Mouse (Mus musculus) testis, adult 2 months (tissue): ENCODE data around the gene 6030468B19Rik. TPM values are rescaled to one million over a fixed set of nuclear protein-coding genes. Genes with fewer than 3 reads are reported as not detected.

ENCODE experiments used
- H3K27ac ChIP-seq: fragments of 200-500 bp; 2 replicates; pipeline ENCODE4 v1.5.1; 2012; ENCODE audit warnings: low read depth, low read length; ENCODE audit not compliant: control insufficient read depth, insufficient read depth
- H3K27me3 ChIP-seq: fragments of 200-500 bp; 2 replicates; pipeline ENCODE4 v1.6.1; 2012; ENCODE audit warnings: mild to moderate bottlenecking, low read length, moderate library complexity; ENCODE audit not compliant: control insufficient read depth, insufficient read depth
- H3K36me3 ChIP-seq: fragments of 200-500 bp; 2 replicates; pipeline ENCODE4 v1.6.1; 2012; ENCODE audit warnings: mild to moderate bottlenecking, low read length; ENCODE audit not compliant: control insufficient read depth, insufficient read depth
- H3K4me1 ChIP-seq: fragments of 200-500 bp; 2 replicates; pipeline ENCODE4 v1.6.1; 2012; ENCODE audit warnings: low read length; ENCODE audit not compliant: control insufficient read depth, insufficient read depth
- H3K4me3 ChIP-seq: fragments of 200-500 bp; 2 replicates; pipeline ENCODE4 v1.5.1; 2012; ENCODE audit warnings: low read depth, mild to moderate bottlenecking, low read length, moderate library complexity, mixed read lengths; ENCODE audit not compliant: control insufficient read depth
- CTCF ChIP-seq: fragments of 200-500 bp; IDR thresholded peaks from 2 replicates; pipeline ENCODE4 v1.5.1; 2012; ENCODE audit warnings: low read depth, mild to moderate bottlenecking, inconsistent platforms, low read length, moderate library complexity; ENCODE audit not compliant: control insufficient read depth, insufficient read depth, insufficient replicate concordance
- POLR2A ChIP-seq: fragments of 200-500 bp; IDR thresholded peaks from 2 replicates; pipeline ENCODE4 v1.6.1; 2012; ENCODE audit warnings: low read depth, mild to moderate bottlenecking, inconsistent platforms, low read length, moderate library complexity; ENCODE audit not compliant: control insufficient read depth
- polyA plus RNA-seq: library from polyadenylated mRNA; depleted of rRNA; stranded (reverse); fragments of >200 nt; gene quantifications from 2 replicates; pipeline ENCODE4 v1.2.3, GENCODE M21; 2012

6030468B19Rik gene
- polyA plus RNA-seq, 1 experiment, result not detected

DNA sequence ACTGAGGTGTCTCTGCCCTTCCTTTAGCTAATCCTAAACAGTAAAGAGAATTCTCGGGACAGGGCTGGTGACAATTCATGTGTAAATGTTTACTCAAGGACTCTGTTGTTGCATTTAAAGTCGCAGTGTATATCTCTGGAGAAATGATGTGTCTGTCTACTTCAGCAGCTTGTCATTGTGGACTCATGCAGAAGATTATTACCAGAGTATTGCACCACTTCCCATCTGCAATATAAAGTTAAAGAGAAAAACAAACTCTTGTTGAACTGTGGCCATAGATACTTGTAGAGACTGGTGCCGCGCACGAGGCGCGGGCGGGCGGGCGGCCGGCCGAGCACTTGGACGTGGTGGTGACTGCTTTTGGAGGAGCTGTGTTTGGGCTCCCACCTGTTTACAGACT is 35.7 kb upstream of the 6030468B19Rik start:
- peaks cover 9% of the 10 kb centered on the region; the same call in 1 of the 2 replicates for H3K36me3 ChIP-seq
- no peaks in the 10 kb centered on the region for H3K4me1 ChIP-seq
- no peaks in the 10 kb centered on the region for H3K27me3 ChIP-seq
- no peak for TF ChIP-seq POLR2A
- H3K27ac ChIP-seq, result no peak overlapping the region
- no peak overlapping the region for H3K4me3 ChIP-seq

DNA sequence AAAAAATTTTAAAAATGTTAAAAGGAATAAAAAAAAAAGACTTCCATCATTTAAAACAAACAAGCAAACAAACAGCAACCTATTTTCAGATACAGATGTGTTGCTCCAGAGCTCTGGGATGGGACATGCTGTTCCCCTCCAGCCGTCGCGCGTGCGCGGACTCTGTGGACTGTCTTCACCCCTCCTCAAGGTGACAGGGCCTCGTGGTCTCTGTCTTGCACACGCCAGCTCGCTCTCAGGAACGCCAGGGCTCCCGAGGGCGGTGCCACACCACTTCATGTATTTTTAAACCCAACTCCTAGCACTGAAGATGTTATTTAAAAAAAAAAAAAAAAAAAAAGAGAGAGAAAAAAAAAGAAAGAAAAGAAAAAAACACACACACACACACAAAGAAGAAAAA is 35.2 kb upstream of the 6030468B19Rik start:
- H3K36me3 ChIP-seq, result peaks cover 9% of the 10 kb centered on the region; the same call in 1 of the 2 replicates

DNA sequence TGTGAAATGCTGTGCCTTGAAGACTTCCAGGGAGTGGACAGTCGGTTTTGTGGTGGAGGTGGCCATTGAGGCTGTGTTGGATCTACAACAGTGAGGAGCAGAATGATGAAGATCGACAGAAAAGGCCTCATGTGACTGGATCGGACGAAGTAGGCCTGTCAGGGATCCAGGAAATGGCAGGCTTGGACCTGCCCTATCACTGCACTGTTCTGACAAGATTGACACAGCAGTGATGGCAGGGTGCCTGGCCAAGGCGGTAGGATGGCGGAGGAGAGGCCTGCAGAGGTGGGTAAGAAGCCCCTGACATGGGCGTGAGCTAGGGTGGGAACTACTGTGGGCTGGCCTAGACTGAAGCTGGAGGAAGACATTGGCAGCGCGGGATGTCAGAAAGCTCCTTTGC is 33.1 kb upstream of the 6030468B19Rik start:
- no peak overlapping the region for H3K4me3 ChIP-seq
- no peaks in the 10 kb centered on the region for H3K4me1 ChIP-seq
- 0 out of 2 replicates have a peak, but pooled peaks cover 6% of the 10 kb centered on the region for H3K36me3 ChIP-seq
- H3K27ac ChIP-seq, result no peak overlapping the region
- no peaks in the 10 kb centered on the region for H3K27me3 ChIP-seq
- TF ChIP-seq CTCF (no peak), POLR2A (no peak)

More for the DNA sequence above, 35.2 kb upstream of the 6030468B19Rik start:
- H3K4me3 ChIP-seq, result no peak overlapping the region
- TF ChIP-seq POLR2A (no peak), CTCF (no peak)
- H3K27me3 ChIP-seq, result no peaks in the 10 kb centered on the region
- no peaks in the 10 kb centered on the region for H3K4me1 ChIP-seq
- H3K27ac ChIP-seq, result no peak overlapping the region

DNA sequence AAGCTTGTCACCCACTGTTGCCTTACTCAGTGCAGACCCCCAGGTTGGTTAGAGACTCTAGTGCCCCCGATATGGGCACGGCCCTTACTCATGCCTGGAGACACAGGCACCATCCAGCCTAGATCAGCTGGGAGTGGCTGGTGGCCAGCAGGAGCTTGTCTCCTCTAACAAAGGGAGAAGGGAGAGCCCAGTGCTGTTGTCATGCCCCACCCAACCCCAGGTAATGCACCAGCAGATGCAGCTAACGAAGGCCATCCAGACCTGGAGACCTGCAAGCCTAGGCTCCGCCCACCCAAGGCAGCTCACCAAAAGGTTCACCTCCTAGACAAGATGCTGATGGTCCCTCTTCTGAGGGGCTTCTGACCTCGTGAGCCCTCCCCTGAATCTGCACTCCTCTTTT is 32.1 kb upstream of the 6030468B19Rik start:
- TF ChIP-seq CTCF (no peak), POLR2A (no peak)
- Histone ChIP-seq H3K27ac (no peak overlapping the region), H3K4me1 (no peaks in the 10 kb centered on the region), H3K36me3 (0 out of 2 replicates have a peak, but pooled peaks cover 6% of the 10 kb centered on the region), H3K27me3 (no peaks in the 10 kb centered on the region), H3K4me3 (no peak overlapping the region)

DNA sequence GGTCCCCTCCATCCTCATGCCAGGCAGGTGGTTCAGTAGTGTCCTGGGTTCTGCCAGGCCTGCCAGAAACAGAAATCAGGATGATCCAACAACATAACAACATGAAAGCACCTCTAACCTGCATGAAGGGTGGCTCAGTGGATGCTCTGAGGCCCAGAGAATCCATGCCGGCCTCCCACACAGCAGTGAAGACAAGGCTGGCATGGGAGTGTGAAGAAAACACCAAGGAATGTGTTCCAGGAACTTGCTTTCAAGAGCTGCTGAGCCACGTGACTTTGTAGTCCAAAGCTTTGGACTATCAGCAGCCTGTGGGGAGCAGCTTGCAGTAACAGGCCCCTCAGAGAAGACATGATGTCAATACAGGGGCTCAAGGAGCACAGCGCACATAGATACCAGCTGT is 31.2 kb upstream of the 6030468B19Rik start:
- no peak overlapping the region for H3K4me3 ChIP-seq
- H3K4me1 ChIP-seq, result no peaks in the 10 kb centered on the region
- H3K27me3 ChIP-seq, result no peaks in the 10 kb centered on the region
- TF ChIP-seq POLR2A (no peak), CTCF (no peak)
- H3K36me3 ChIP-seq, result 0 out of 2 replicates have a peak, but pooled peaks cover 2% of the 10 kb centered on the region
- no peak overlapping the region for H3K27ac ChIP-seq

DNA sequence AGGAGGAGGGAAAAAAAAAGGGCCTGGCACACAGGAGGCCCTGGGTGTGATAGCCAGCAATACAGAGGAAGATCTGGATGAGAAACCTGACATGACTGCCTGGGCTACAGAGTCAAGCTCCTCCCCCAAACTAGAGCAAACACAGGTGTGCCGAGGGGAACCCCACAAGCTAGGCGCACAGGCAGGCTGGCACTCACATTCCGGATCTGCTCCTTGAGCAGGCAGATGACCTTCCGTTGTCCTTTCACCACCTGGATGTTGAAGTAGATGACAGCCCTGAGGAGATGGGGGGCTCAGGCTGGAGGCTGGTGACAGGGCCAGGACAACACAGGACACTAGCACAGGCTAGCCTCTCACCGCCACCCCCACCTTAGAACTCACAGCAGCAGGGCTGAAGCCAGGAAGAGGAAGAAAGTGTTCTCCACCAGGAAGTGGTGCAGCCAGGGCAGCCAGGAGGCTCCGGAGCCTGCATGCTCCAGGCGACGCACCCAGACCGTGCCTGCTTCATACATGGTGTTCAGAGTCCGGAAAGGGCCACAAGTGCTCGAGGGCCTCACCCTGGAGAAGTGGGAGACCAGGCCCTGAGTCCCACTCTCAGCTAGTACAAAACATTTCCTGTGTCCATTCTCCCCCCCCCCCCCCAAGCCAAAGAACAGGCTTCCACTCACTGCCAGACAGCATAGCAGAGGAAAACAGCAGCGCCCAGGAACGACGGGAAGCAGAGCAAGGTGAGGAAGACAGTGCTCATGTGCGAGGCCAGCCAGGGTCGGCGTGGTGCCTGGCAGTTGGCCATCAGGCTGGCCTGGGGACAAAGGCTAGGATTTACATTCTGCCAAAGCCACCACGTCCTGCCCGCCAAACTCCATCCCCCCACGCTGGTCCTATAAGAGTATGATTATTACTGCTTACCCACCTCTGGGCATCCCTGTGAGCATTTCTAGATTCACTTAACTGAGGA is 28.5 kb upstream of the 6030468B19Rik start:
- H3K36me3 ChIP-seq, result no peaks in the 10 kb centered on the region
- no peak overlapping the region for H3K4me3 ChIP-seq
- no peak overlapping the region for H3K27ac ChIP-seq
- no peaks in the 10 kb centered on the region for H3K27me3 ChIP-seq
- peaks cover 7% of the 10 kb centered on the region for H3K4me1 ChIP-seq
- TF ChIP-seq POLR2A, result no peak
- no peak for TF ChIP-seq CTCF

DNA sequence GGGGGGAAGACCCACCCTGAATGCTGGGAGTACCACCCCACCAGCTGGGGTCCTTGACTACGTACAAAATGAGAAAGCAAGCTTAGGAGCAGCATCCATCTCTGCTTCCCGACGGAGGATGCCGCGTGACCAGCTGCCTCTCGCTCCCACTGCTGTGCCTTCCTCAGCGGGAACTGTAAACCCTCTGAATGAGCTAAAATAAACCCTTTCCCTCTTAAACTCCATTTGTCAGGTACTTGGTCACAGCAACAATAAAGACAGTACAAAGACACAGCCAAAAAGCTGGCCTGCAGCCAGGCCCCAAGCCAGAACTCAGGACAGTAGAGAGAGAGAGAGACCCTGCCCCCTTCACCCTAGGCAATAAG is 27.8 kb upstream of the 6030468B19Rik start:
- Histone ChIP-seq H3K27me3 (no peaks in the 10 kb centered on the region), H3K36me3 (no peaks in the 10 kb centered on the region), H3K4me3 (no peak overlapping the region), H3K4me1 (peaks cover 7% of the 10 kb centered on the region), H3K27ac (no peak overlapping the region)
- TF ChIP-seq CTCF, result no peak
- no peak for TF ChIP-seq POLR2A

DNA sequence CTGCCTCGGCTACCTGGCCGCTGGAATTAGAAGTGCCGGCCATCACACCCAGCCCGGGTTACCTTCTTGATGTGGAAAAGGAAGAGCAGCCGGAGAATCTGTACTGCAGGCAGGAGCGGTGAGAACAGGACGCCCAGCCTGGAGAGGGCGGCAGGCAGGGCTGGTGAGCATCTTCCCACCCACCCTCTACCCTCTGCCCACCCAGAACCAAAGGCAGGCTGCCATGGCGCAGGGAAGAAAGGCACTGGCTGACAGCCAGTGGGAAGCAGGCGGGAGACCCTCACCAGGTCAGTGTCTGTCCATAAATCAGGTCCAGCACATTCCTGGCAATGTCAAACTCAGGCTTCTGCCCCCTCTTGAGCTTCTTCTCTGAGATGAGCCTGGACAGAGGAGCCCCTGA is 27.1 kb upstream of the 6030468B19Rik start:
- no peaks in the 10 kb centered on the region for H3K27me3 ChIP-seq
- H3K4me3 ChIP-seq, result no peak overlapping the region
- H3K27ac ChIP-seq, result no peak overlapping the region
- H3K36me3 ChIP-seq, result no peaks in the 10 kb centered on the region
- TF ChIP-seq POLR2A, result no peak
- H3K4me1 ChIP-seq, result peaks cover 7% of the 10 kb centered on the region
